Mouse (Mus musculus) MEL (cell line): ENCODE results near the gene BC034090.

Experiments
- BHLHE40 ChIP-seq: IDR thresholded peaks from 2 replicates; pipeline ENCODE4 v1.6.1; 2012; ENCODE audit warnings: low read depth, mild to moderate bottlenecking, inconsistent platforms, low read length, improper control_type of control experiment, borderline replicate concordance
- CTCF ChIP-seq, 3 experiments: IDR thresholded peaks in 2 of 3; conservative IDR thresholded peaks in 1 of 3; 2 replicates each; pipeline ENCODE4 v1.5.1; 2011 to 2012; ENCODE audit warnings: low read length in 3 of 3, low read depth in 2 of 3, mild to moderate bottlenecking in 2 of 3, improper control_type of control experiment in 1 of 3, inconsistent platforms in 1 of 3, mixed read lengths in 1 of 3, moderate library complexity in 1 of 3; ENCODE audit not compliant: control insufficient read depth in 1 of 3, insufficient read depth in 1 of 3, poor library complexity in 1 of 3, severe bottlenecking in 1 of 3
- EP300 ChIP-seq, 2 experiments: IDR thresholded peaks; 2 replicates each; pipeline ENCODE4 v1.6.1; 2011; ENCODE audit warnings: improper control_type of control experiment in 2 of 2, low read length in 2 of 2, low read depth in 1 of 2, mild to moderate bottlenecking in 1 of 2
- ETS1 ChIP-seq: IDR thresholded peaks from 2 replicates; pipeline ENCODE4 v1.6.1; 2012; ENCODE audit warnings: low read depth, mild to moderate bottlenecking, inconsistent platforms, low read length, improper control_type of control experiment, moderate library complexity
- GABPA ChIP-seq: IDR thresholded peaks from 2 replicates; pipeline ENCODE4 v1.6.1; 2012; ENCODE audit warnings: low read depth, mild to moderate bottlenecking, inconsistent platforms, low read length, improper control_type of control experiment, moderate library complexity
- GATA1 ChIP-seq: IDR thresholded peaks from 2 replicates; pipeline ENCODE4 v1.6.1; 2011; ENCODE audit warnings: low read depth, low read length, improper control_type of control experiment
- KAT2A ChIP-seq: conservative IDR thresholded peaks from 2 replicates; pipeline ENCODE4 v1.6.1; 2012; ENCODE audit warnings: low read depth, low read length, improper control_type of control experiment, inconsistent platforms
- MEF2A ChIP-seq: IDR thresholded peaks from 2 replicates; pipeline ENCODE4 v1.6.1; 2014; ENCODE audit warnings: low read depth, mild to moderate bottlenecking, inconsistent platforms, low read length, improper control_type of control experiment; ENCODE audit not compliant: poor library complexity, insufficient replicate concordance, severe bottlenecking; ENCODE audit errors: extremely low read depth
- POLR2A ChIP-seq, 2 experiments: IDR thresholded peaks; 2 replicates each; pipeline ENCODE4 v1.6.1; 2011 to 2012; ENCODE audit warnings: low read length in 2 of 2, mild to moderate bottlenecking in 2 of 2, control low read depth in 1 of 2, improper control_type of control experiment in 1 of 2, low read depth in 1 of 2, moderate library complexity in 1 of 2; ENCODE audit not compliant: control insufficient read depth in 1 of 2, insufficient read depth in 1 of 2, poor library complexity in 1 of 2
- POLR2AphosphoS2 ChIP-seq: IDR thresholded peaks from 2 replicates; pipeline ENCODE4 v1.6.1; 2011; ENCODE audit warnings: low read length, improper control_type of control experiment
- TAL1 ChIP-seq: IDR thresholded peaks from 2 replicates; pipeline ENCODE4 v1.6.1; 2012; ENCODE audit warnings: mild to moderate bottlenecking, inconsistent platforms, low read length, moderate library complexity, mixed read lengths
- ZKSCAN1 ChIP-seq: IDR thresholded peaks from 2 replicates; pipeline ENCODE4 v1.6.1; 2012; ENCODE audit warnings: low read depth, mild to moderate bottlenecking, inconsistent platforms, low read length, improper control_type of control experiment, moderate library complexity

DNA sequence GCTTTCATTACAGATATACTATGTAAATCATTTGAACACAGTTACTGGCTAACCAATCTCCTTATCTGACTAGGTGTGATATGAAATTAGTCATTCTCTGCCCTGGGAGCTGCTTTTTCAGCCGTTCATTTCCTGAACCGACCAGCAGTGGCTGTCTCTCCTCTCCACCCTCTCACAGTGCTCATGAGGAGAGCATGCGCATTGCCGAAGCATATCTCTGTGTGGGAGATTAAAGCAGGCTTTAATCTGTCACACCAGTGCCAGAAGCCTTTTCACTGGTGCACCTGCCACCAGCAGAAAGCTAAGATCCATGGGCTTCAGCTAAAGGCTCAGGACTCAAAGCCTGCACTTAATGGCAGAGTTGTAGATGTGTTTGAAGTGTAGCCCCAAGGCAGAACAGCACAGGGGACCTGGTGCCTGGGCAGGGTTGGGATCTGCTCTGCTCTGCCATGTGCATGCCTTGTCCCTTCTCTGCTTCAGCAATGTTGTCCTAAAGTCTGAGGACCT lies 42.8 kb downstream of the BC034090 start:
- no peak for TF ChIP-seq POLR2AphosphoS2
- no peak; a peak in 1 of 6 replicates for TF ChIP-seq CTCF (IDR thresholded peaks at IDR 0.05 in 2 of 3, conservative IDR thresholded peaks at IDR 0.05 in 1 of 3; ENCODE audit: control insufficient read depth in 1 of 3, insufficient read depth in 1 of 3, low read depth in 2 of 3, low read length in 3 of 3, poor library complexity in 1 of 3, severe bottlenecking in 1 of 3)
- no peak for TF ChIP-seq ZKSCAN1
- no peak; the same call in 1 of the 2 replicates for TF ChIP-seq KAT2A
- peak; percentile 41 for TF ChIP-seq TAL1
- TF ChIP-seq POLR2A (IDR thresholded peaks at IDR 0.05; ENCODE audit: control insufficient read depth in 1 of 2, insufficient read depth in 1 of 2, low read depth in 1 of 2, low read length in 2 of 2, poor library complexity in 1 of 2): peak in 1 of 2 experiments; percentile 51; a peak in 1 of 4 replicates
- TF ChIP-seq ETS1: peak; percentile 78
- no peak for TF ChIP-seq MEF2A
- TF ChIP-seq GATA1: peak; percentile 94
- peak; percentile 81 to 87 for TF ChIP-seq EP300 (IDR thresholded peaks at IDR 0.05; ENCODE audit: low read depth in 1 of 2, low read length in 2 of 2)
- TF ChIP-seq BHLHE40: 0 out of 2 replicates have a peak, but pooled peaks have one; percentile 50
- TF ChIP-seq GABPA: no peak
